Mouse (Mus musculus) cerebellum, postnatal 36 days (tissue): Measurements from ENCODE around the gene Dvl1.

Source experiments
- DNase-seq, 2 experiments: peaks; one replicate each; pipeline ENCODE4 v3.0.0; 2021 to 2022; ENCODE audit warnings: mixed read lengths in 2 of 2

The Dvl1 gene

GRCm38 (mm10) chr4:155883587-155883986 is 36.4 kb downstream of the Dvl1 start:
- DNase-seq, result no peak

- no peak for DNase-seq
These were observed 39.1 kb downstream of the Dvl1 start for GRCm38 (mm10) chr4:155886330-155886729.

- no peak for DNase-seq
These were observed 40.5 kb downstream of the Dvl1 start for GRCm38 (mm10) chr4:155887674-155888073.

- DNase-seq, result no peak
These were observed 41.0 kb downstream of the Dvl1 start for GRCm38 (mm10) chr4:155888181-155888580.

GRCm38 (mm10) chr4:155889316-155889715 is 42.1 kb downstream of the Dvl1 start:
- no peak for DNase-seq

- DNase-seq, result peak in 1 of 2 experiments; percentile 28
These were observed 43.8 kb downstream of the Dvl1 start for GRCm38 (mm10) chr4:155891011-155891471.

- peak; percentile 98 for DNase-seq
These were observed 44.4 kb downstream of the Dvl1 start, which contains the start of the genes Pusl1 and Acap3 for GRCm38 (mm10) chr4:155891551-155892001. Gene Pusl1, minus strand, starts transcription at chr4:155891781. Gene Acap3, plus strand, starts transcription at chr4:155891822.

GRCm38 (mm10) chr4:155892017-155892416 is 44.8 kb downstream of the Dvl1 start:
- peak; percentile 82 to 91 for DNase-seq

GRCm38 (mm10) chr4:155892438-155893211 is 45.4 kb downstream of the Dvl1 start:
- peak in 1 of 2 experiments; percentile 43 for DNase-seq

GRCm38 (mm10) chr4:155893212-155893690 is 46.0 kb downstream of the Dvl1 start:
- DNase-seq, result no peak

GRCm38 (mm10) chr4:155894311-155894881 is 47.2 kb downstream of the Dvl1 start:
- peak in 1 of 2 experiments; percentile 49 for DNase-seq

- peak; percentile 83 to 84 for DNase-seq
These were observed 48.0 kb downstream of the Dvl1 start for GRCm38 (mm10) chr4:155895216-155895615.

GRCm38 (mm10) chr4:155895826-155896225 is 48.6 kb downstream of the Dvl1 start:
- no peak for DNase-seq

- no peak for DNase-seq
These were observed 49.3 kb downstream of the Dvl1 start for GRCm38 (mm10) chr4:155896461-155896860.

- DNase-seq, result peak in 1 of 2 experiments; percentile 2
These were observed 51.1 kb downstream of the Dvl1 start for GRCm38 (mm10) chr4:155898318-155898717.

- peak in 1 of 2 experiments; percentile 4 for DNase-seq
These were observed 52.2 kb downstream of the Dvl1 start for GRCm38 (mm10) chr4:155899355-155899754.

GRCm38 (mm10) chr4:155901205-155901604 is 54.0 kb downstream of the Dvl1 start:
- peak in 1 of 2 experiments; percentile 38 for DNase-seq

- DNase-seq, result peak; percentile 1
These were observed 56.0 kb downstream of the Dvl1 start for GRCm38 (mm10) chr4:155903246-155903645.

- peak; percentile 35 to 36 for DNase-seq
These were observed 57.3 kb downstream of the Dvl1 start for GRCm38 (mm10) chr4:155904318-155905102.

- DNase-seq, result peak in 1 of 2 experiments; percentile 1
These were observed 58.4 kb downstream of the Dvl1 start for GRCm38 (mm10) chr4:155905634-155906033.

- DNase-seq, result no peak
These were observed 58.9 kb downstream of the Dvl1 start for GRCm38 (mm10) chr4:155906125-155906524.

GRCm38 (mm10) chr4:155907003-155907402 is 59.8 kb downstream of the Dvl1 start:
- DNase-seq, result no peak

- DNase-seq, result peak in 1 of 2 experiments; percentile 3
These were observed 61.1 kb downstream of the Dvl1 start for GRCm38 (mm10) chr4:155908281-155908680.
